ENCODE assay signal across 13 mouse cellular contexts in the genomic region with DNA sequence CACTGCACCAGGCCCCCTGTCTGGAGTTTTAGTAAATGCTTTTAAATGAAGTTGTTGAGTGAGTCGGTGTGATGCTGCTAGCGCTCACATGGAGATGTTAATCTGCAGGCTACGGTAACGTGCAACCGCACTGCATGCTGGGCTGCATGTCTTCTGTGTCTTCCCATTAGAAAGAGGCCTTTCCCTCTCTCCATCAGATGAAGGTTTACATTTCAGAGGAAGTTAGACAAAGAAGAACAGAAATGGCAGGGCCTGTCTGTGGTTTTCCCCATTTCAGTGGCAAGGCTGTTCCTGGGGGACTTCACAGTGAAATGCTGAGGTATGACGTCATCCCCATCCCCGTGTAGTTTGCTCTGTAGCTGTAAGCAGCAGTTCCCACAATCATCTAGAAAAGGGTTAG. TPM values are rescaled to one million over a fixed set of nuclear protein-coding genes. Genes with fewer than 3 reads are reported as not detected.
DNase-seq lines count a peak whose midpoint lies in the region; ATAC-seq and TF ChIP-seq lines count a peak whose summit lies in the region.
"Had no signal": no experiment of that assay in that cellular context is flagged by ENCODE, and none has a peak within 500 bp of the region (broad histone marks: within the 10 kb centered on the region; RNA-seq: fewer than 3 reads in every experiment).

No protein-coding gene starts in this region.

- H3K4me2 ChIP-seq in limb, embryonic 13.5 days (replicated peaks) = no peak overlapping the region

- no peaks in the 10 kb centered on the region for H3K36me3 ChIP-seq in limb, embryonic 13.5 days
- H3K36me3 ChIP-seq in limb, embryonic 10.5 days = no peaks in the 10 kb centered on the region

- TF ChIP-seq CTCF in left cerebral cortex, adult 2 months (IDR thresholded peaks at IDR 0.05) = no peak

- intact Hi-C loops in left cerebral cortex, adult 2 months (cut with DNase I) = no loop called here

- no peaks in the 10 kb centered on the region for H3K9me3 ChIP-seq in limb, embryonic 13.5 days
- no peaks in the 10 kb centered on the region for H3K9me3 ChIP-seq in limb, embryonic 10.5 days (replicated peaks)

- 61% methylated on average over 7 of the region's 7 CpGs for WGBS in limb, embryonic 13.5 days
- WGBS in limb, embryonic 10.5 days = 68% methylated on average over 7 of the region's 7 CpGs

- ATAC-seq in limb, embryonic 13.5 days (ENCODE audit: low FRiP score, low read depth) = no peak
- 0 out of 2 replicates have a peak, but pooled peaks have one; percentile 34 for ATAC-seq in common myeloid progenitor, adult 5-6 weeks (replicated peaks; ENCODE audit: low read depth, poor library complexity, severe bottlenecking)
- ATAC-seq: Patski had no signal

- H3K27ac ChIP-seq in limb, embryonic 13.5 days = peak overlapping the region; percentile 15; the same call in 1 of the 2 replicates
- H3K27ac ChIP-seq in limb, embryonic 10.5 days = no peak overlapping the region
- H3K27ac ChIP-seq in left cerebral cortex, adult 2 months = no peak overlapping the region

- H3K27me3 ChIP-seq in limb, embryonic 13.5 days = no peaks in the 10 kb centered on the region
- H3K27me3 ChIP-seq in limb, embryonic 10.5 days (ENCODE audit: low read depth, poor library complexity, severe bottlenecking) = 0 out of 2 replicates have a peak, but pooled peaks cover 3% of the 10 kb centered on the region
- H3K27me3 ChIP-seq: Patski had no signal

- H3K9ac ChIP-seq in limb, embryonic 13.5 days = no peak overlapping the region; the same call in 1 of the 2 replicates

- no peak overlapping the region for H3K4me3 ChIP-seq in limb, embryonic 13.5 days
- no peak overlapping the region for H3K4me3 ChIP-seq in limb, embryonic 10.5 days
- H3K4me3 ChIP-seq in left cerebral cortex, adult 2 months = no peak overlapping the region

- no peak for DNase-seq in limb, embryonic 10.5 days (ENCODE audit: low spot score)
- DNase-seq in 3T3-L1 (ENCODE audit: low read depth, low spot score) = peak; percentile 14
- peak; percentile 73 for DNase-seq in CD4-positive, CD25-positive, alpha-beta regulatory T cell, adult 2 months (ENCODE audit: low read depth, low spot score)
- no peak for DNase-seq in urinary bladder, postnatal 14 days (ENCODE audit: low spot score)
- DNase-seq in adrenal gland, postnatal 25 days = no peak
- DNase-seq in left cerebral cortex, adult 2 months (ENCODE audit: extremely low spot score in 1 of 2, low spot score in 2 of 2) = no peak
- DNase-seq: gastrocnemius, postnatal 10 days; heart, postnatal 10 days; kidney, adult 11 months; layer of hippocampus, adult 9-11 months had no signal

- H3K4me1 ChIP-seq in limb, embryonic 13.5 days = peaks cover 34% of the 10 kb centered on the region
- peaks cover 16% of the 10 kb centered on the region for H3K4me1 ChIP-seq in limb, embryonic 10.5 days

RNA-seq across cellular contexts. Expression of gene Rnf43, which starts 23.9 kb away (rescaled TPM):
- polyA plus RNA-seq in limb, embryonic 13.5 days (2015; fragmentation: Nextera tagmentation; extraction: Ambion mirVana) = 3.2 and 4.2 TPM in 2 replicates
- polyA plus RNA-seq in limb, embryonic 10.5 days (2016; fragmentation: Nextera tagmentation; extraction: Ambion mirVana) = 1.9 and 2.2 TPM in 2 replicates
- 0.10 and 0.27 TPM in 2 replicates for total RNA-seq in common myeloid progenitor, adult 5-6 weeks (2017)
- 5.5 and 6.1 TPM in 2 replicates for total RNA-seq in adrenal gland, postnatal 25 days (2021)
- 1 to 10 TPM; 1.7 to 2.8 TPM for total RNA-seq in left cerebral cortex, adult 2 months (2021)

RNA-seq across cellular contexts. Expression of gene Supt4a, which starts 50.9 kb away (rescaled TPM):
- 159 and 167 TPM in 2 replicates for polyA plus RNA-seq in limb, embryonic 13.5 days (2015; fragmentation: Nextera tagmentation; extraction: Ambion mirVana)
- 187 and 191 TPM in 2 replicates for polyA plus RNA-seq in limb, embryonic 10.5 days (2016; fragmentation: Nextera tagmentation; extraction: Ambion mirVana)
- 68.7 and 71.2 TPM in 2 replicates for total RNA-seq in common myeloid progenitor, adult 5-6 weeks (2017)
- total RNA-seq in adrenal gland, postnatal 25 days (2021) = 59.0 and 84.6 TPM in 2 replicates
- 10 to 100 TPM; 66.3 to 82.3 TPM for total RNA-seq in left cerebral cortex, adult 2 months (2021)

Comparison
In these comparisons a context has a peak if more than half of its experiments do, and no peak if none do; other contexts are left out.
1. DNase-seq: peak in 3T3-L1 (single experiment) and CD4-positive, CD25-positive, alpha-beta regulatory T cell, adult 2 months (single experiment); none in limb, embryonic 10.5 days (single experiment), urinary bladder, postnatal 14 days (single experiment), adrenal gland, postnatal 25 days (single experiment) and left cerebral cortex, adult 2 months (0 of 2).